Mouse (Mus musculus): ENCODE measurements at regions not wholly inside any gene's neighbourhood (a gene's known extent, or its start where the extent isn't known, plus 50 kb on each side); places are given as distances from the start of the nearest gene placed in this dataset.

GRCm38 (mm10) chr12:109857705-109858104 is 257.6 kb upstream of the Rtl1 start:
- TF ChIP-seq EP300 (IDR thresholded peaks at IDR 0.05; ENCODE audit: insufficient read depth, low read depth, low read length) (no peak), CTCF (IDR thresholded peaks at IDR 0.05) (no peak)
